Mouse (Mus musculus) urinary bladder, postnatal 4 days (tissue): ENCODE results near the gene Alad.
A peak's percentile ranks its signal among the peaks of the same experiment; 100 is the strongest.

Experiments used
- DNase-seq, 2 experiments: peaks; one replicate each; pipeline ENCODE4 v3.0.0; 2021 to 2022; ENCODE audit warnings: low spot score in 2 of 2

Gene Alad

DNA sequence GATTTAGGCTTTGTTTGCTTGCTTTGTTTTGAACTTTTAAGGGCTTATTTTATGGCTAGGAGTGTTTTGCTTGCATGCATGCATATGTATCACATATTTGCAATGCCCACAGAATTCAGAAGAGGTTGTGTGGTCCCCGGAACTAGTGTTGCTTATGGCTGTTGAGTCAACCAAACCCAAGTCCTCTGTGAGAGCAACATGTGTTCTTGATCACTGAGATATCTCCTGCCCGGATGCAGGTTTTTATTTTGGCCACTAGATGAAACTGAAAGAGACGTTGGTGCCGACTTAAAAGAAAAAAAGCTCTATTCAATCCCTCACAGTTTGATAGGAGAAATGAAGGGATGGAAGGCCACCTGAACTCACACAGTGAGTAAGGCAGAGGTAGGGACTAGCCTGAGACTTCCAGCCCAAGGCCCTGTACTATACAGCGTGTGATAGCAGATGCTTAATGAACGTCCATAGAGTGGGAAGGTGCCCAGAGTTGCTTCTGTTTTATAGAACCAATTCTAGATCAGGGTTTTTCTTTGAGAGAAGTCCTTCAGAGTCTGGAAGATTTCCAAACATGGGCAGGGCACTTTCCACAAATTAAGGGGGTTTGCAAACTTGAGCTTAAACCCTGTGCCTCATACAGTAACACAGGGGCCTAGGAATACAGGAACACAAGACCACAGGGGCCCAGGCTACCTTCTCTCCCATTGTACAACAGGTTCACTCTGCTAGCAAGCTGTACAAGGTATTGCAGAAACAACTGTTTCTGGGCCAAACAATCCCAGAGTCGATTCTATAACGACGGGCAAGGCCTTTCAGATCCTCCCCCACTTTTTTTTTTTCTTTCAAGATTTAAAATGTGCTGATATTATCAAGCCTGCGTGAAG, 1.9 kb downstream of the Alad start:
- no peak for DNase-seq

GRCm38 (mm10) chr4:62517046-62517445, 2.7 kb downstream of the Alad start:
- DNase-seq, result no peak

- DNase-seq, result no peak
Measured at GRCm38 (mm10) chr4:62516579-62516978, 3.1 kb downstream of the Alad start.

DNA sequence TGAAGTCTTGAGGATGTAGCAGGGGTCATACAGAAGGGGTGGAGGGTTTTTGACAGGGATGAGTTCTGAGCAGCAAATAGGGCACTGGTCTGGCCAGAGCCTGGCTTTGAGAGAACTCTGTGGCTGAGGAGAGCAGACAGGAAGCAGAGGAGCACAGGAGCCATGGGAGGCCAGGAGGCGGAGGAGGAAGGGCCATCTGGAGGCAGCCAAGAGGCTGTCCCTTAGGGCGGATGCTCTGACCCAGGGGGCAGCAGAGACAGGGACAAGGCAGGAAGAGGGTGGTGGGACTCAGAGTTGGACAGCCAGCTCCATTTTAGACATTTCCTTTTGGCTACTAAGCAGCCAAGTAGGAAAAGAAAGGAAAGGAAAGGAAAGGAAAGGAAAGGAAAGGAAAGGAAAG, 3.6 kb downstream of the Alad start:
- no peak for DNase-seq

GRCm38 (mm10) chr4:62515490-62515889, 4.2 kb downstream of the Alad start:
- no peak for DNase-seq

- no peak for DNase-seq
Measured at GRCm38 (mm10) chr4:62514995-62515394, 4.7 kb downstream of the Alad start.

- DNase-seq, result no peak
Measured at GRCm38 (mm10) chr4:62513998-62514506, 5.7 kb downstream of the Alad start.

DNA sequence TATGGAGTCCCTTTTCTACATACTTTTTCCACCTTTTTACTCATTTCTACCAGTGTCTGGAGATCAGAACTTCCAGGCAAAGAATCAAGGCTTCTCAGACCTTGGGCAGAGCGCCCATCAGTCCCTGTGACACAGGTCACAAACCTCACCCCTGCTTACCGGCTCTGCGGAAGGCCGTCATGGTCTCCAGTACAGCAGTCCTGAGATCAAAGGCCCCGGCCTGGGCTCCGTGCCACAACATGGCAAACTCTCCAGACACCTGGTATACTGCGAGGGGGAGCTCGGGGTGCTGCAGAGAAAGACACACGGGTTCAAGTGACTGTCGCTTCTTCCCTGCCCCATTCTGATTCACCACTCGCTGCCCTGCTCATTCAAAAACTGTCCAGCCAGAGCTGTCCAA, 9.8 kb downstream of the Alad start:
- peak in 1 of 2 experiments; percentile 47 for DNase-seq

DNA sequence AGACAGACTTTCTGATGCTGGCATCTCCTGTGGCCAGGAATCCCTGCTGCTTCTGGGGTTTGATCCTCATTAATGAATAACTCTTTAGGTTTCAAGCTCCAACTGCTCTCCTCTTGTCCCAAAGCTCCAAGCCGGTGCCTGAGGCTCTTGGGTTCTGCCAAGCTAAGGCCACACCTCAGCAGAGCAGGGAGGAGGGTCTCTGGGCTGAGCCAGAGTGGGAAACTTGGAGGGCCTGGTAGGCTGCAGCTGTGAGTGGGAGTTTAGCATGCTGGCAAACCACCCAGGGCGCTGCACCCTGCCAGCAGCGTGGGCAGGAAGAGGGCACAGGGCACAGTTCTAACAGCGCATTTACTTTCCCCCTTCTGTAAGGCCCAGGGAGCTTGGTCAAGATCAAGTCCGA, 10.9 kb downstream of the Alad start:
- no peak for DNase-seq

DNA sequence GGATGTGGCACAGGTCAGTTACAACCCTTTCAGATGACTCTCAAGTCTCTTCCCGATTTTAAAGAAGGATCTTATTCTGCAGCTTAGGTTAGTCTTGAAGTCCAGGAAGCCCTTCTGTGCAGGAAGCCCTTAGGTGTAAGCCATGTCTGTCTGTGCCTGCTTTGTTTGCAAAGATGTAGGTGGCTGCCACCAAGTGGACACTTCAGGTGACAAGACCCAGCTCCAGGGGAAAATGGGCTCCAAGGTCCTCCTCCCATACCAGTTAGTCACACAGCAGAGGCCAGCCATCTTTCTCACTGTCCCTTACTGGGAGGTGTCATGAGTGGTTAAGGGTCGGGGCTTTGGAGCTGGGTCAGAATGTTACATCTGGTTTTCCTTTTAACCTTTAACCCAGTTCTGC, 12.9 kb downstream of the Alad start:
- no peak for DNase-seq

DNA sequence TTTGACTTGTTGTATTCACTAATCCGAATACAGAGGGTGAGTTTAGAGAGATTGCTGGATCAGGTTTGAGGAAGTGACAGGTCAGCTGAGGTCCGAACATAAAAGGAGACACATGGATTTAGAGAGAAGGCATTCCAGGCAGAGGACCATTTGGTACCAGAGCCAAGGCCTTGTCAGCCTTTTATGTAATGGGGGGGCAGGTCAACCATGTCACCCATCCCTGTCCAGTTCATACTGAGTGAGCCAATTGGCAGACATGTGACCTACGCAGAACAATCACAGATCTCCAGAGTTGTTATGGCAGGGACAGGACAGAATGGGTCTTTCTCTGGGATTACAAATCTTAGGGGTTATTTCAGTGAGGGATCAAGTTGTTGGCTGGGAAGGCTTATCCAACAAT, 13.7 kb downstream of the Alad start:
- DNase-seq, result no peak

- no peak for DNase-seq
Measured at GRCm38 (mm10) chr4:62503374-62503970, 16.2 kb downstream of the Alad start, which contains the start of gene Hdhd3. Hdhd3 (minus strand) TSS chr4:62503467.

- DNase-seq, result no peak
Measured at GRCm38 (mm10) chr4:62502969-62503368, 16.7 kb downstream of the Alad start.

DNA sequence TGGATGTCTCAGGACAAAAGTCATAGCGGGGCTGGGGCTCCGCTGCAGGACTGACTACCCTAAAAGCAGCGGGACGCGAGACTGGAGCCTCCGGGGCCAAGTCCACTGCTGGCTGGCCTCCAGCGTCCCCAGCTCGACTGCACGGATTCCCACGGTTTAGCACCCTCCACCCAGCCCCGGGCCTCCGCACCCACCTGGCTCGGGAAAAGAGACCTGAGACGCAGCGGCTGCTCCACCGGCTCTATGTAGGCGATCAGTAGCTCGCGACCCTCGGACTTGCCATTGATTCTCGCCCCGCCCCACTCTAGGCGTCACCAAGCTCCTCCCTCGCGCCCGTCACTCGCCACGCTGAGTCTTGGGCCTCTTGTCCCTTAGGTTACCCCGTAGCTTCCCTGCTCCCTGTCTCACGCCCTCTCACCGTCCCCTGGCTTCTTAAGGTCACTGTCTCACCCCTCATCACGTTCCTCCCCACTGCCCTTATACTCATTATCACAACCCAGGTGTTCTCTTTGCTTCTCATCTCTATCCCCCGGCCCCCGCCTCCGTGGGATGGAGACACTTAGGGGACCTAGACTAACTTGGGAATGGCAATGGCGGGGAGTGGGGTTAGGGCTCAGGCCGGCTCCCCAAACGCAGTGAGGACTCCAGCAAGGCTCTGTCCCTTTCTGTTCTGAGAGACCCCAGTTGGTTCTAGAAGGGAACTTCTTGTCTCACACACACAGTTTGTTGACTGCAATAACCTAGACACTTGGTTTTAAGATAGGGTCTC, 17.6 kb downstream of the Alad start:
- peak; percentile 82 to 89 for DNase-seq

GRCm38 (mm10) chr4:62501534-62501933, 18.2 kb downstream of the Alad start:
- no peak for DNase-seq

- DNase-seq, result no peak
Measured at GRCm38 (mm10) chr4:62500799-62501198, 18.9 kb downstream of the Alad start.

GRCm38 (mm10) chr4:62496815-62497214, 22.9 kb downstream of the Alad start:
- DNase-seq, result no peak

DNA sequence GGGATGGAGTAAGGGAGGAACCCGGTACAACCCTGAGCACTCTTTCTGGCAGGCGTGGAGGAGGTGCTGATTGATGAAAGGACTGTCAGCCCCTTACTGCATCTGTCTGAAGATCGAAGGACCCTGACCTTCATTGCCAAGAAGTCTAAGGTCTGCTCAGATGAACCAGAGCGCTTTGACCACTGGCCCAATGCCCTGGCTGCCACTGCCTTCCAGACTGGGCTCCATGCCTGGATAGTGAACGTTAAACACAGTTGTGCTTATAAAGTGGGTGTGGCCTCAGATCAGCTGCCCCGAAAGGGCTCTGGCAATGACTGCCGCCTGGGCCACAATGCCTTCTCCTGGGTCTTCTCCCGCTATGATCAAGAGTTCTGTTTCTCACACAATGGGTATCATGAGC, 23.8 kb downstream of the Alad start:
- DNase-seq, result no peak

DNA sequence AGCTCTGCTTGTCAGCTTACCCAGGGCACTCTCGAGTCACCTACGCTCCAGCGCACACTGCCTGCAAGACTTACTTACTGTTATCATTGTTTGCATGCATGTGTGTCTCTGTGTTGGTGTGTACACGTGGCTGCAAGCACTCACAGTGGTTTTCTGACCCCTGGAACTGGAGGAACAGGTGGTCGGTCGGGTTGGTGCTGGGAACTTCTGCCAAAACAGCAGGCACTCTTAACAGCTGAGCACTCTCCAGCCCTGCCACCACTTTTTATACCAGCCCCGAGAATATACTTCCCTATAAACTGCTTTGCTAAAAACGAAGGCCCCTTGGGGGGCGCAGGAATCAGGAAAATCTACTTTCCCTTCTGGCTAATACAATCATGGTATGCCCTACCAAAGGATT, 25.5 kb downstream of the Alad start:
- DNase-seq, result no peak

DNA sequence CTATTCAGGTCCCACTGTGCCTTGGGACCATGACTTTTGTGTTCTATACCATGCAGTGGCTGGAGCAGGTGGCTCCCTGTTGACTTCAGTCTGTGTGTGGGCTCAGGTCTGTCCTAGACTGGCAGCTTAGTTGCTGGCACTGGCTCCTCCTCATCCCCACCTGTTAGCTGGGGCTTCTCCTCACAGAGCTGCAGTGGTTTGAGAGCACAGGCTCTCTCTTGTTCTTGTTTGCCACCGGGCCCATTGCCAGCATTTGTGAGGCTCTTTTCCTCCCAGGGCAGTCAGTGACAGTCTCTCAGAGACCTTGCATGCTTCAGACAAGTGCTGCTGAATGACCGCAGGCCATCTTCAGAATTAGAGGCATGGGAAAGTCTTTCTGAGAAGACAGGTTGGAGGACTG, 27.0 kb downstream of the Alad start:
- no peak for DNase-seq

DNA sequence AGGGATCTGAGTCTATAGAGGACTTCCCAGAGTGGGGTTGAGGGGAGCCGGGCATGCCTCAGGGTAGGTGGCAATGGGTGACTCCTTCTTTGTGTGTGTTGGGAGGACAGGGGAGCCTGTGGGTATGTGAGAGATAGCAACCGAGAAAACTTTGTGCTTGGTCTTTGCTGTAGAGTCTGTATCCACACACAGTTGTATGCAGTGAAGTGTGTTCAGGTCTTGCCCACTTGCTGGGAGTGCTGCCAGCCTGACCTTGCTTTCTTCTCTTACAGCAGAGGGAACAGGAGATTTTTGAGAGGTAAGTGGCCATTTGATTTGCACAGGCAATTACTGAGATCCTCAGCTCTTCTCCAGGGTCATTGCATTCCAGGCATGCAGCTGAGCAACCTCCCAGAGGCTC, 31.8 kb downstream of the Alad start:
- no peak for DNase-seq

- DNase-seq, result no peak
Measured at GRCm38 (mm10) chr4:62487172-62487571, 32.5 kb downstream of the Alad start.
